Mouse (Mus musculus) kidney, postnatal 0 days (tissue): Measurements from ENCODE around the gene Rho. TPM values are rescaled to one million over a fixed set of nuclear protein-coding genes. Genes with fewer than 3 reads are reported as not detected.

Experiments used
- ATAC-seq: fragments of 200-750 bp; cut with Nextera tagmentation; replicated peaks from 2 replicates; pipeline ENCODE4 v1.8.0; 2017; ENCODE audit warnings: low read depth, moderate number of reproducible peaks, moderate TSS enrichment, moderate library complexity; ENCODE audit not compliant: low FRiP score
- DNase-seq: peaks from one replicate; pipeline ENCODE4 v3.0.0-alpha.2; 2016; ENCODE audit warnings: low spot score
- H3K27ac ChIP-seq: fragments of 300-500 bp; sonication (generic); 2 replicates; pipeline ENCODE4 v1.5.1; 2014; ENCODE audit warnings: mild to moderate bottlenecking
- H3K27me3 ChIP-seq: fragments of 300-500 bp; sonication (generic); 2 replicates; pipeline ENCODE4 v1.6.1; 2014; ENCODE audit warnings: low read length, mixed read lengths; ENCODE audit not compliant: insufficient read depth
- H3K36me3 ChIP-seq: fragments of 300-500 bp; sonication (generic); 2 replicates; pipeline ENCODE4 v1.6.1; 2014; ENCODE audit warnings: low read length, mixed read lengths; ENCODE audit not compliant: insufficient read depth
- H3K4me1 ChIP-seq: fragments of 300-500 bp; sonication (generic); replicated peaks from 2 replicates; pipeline ENCODE4 v1.6.1; 2014; ENCODE audit warnings: antibody characterized with exemption, low read length, mixed read lengths; ENCODE audit not compliant: insufficient read depth
- H3K4me2 ChIP-seq: fragments of 300-500 bp; sonication (generic); 2 replicates; pipeline ENCODE4 v1.6.1; 2014; ENCODE audit warnings: mild to moderate bottlenecking, low read length, moderate library complexity, mixed read lengths
- H3K4me3 ChIP-seq: fragments of 300-500 bp; sonication (generic); replicated peaks from 2 replicates; pipeline ENCODE4 v1.5.1; 2014; ENCODE audit warnings: low read depth, low read length
- H3K9ac ChIP-seq: fragments of 300-500 bp; sonication (generic); 2 replicates; pipeline ENCODE4 v1.6.1; 2014; ENCODE audit warnings: low read depth, low read length
- H3K9me3 ChIP-seq: fragments of 300-500 bp; sonication (generic); replicated peaks from 2 replicates; pipeline ENCODE4 v1.6.1; 2016; ENCODE audit warnings: low read length, inconsistent platforms, mixed read lengths
- CTCF ChIP-seq: IDR thresholded peaks from 2 replicates; pipeline ENCODE4 v1.5.1; 2016; ENCODE audit warnings: antibody characterized with exemption, low read depth, mild to moderate bottlenecking, moderate library complexity
- WGBS: fragments of 180-500 bp; shearing (Covaris S2); extraction: QIAGEN DNeasy Blood & Tissue Kit; methylation state at CpG from one replicate; pipeline ENCODE4 v1.1.7; 2014; 5-methylcytosine and 5-hydroxymethylcytosine counted together
- polyA plus RNA-seq: library from polyadenylated mRNA; unstranded; fragments of >200 nt; fragmentation: Nextera tagmentation; extraction: Ambion mirVana; gene quantifications from 2 replicates; pipeline ENCODE4 v1.2.1, GENCODE M21; 2015

Rho gene
- polyA plus RNA-seq, 1 experiment from 2014 or later, result not detected

DNA sequence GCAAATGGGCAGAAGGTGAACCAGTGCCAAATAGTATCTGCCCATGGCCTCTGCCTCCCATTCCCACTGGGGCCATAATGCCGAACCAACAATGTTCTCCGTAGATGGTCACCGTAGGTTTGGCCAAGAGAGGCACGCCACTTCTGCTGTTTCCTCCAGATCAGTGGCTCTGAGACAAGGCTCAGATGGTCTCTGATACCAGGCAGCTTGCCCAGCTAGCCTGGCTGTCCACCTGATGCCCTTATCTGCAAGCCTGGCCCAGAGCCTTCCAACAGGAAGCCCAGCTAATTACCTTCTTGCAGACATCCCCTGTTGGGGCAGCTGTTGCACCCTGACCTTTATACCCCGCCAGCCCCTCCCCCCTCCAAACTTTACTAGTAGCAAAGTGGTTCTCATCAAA, 36.5 kb downstream of the Rho start:
- Histone ChIP-seq H3K36me3 (peaks cover 39% of the 10 kb centered on the region; the same call in 1 of the 2 replicates), H3K4me2 (no peak overlapping the region), H3K4me3 (no peak overlapping the region), H3K9ac (no peak overlapping the region), H3K4me1 (peaks cover 12% of the 10 kb centered on the region), H3K27me3 (no peaks in the 10 kb centered on the region), H3K9me3 (no peaks in the 10 kb centered on the region), H3K27ac (no peak overlapping the region)
- ATAC-seq (no peak), DNase-seq (no peak)
- 72% methylated on average over 5 of the region's 5 CpGs for WGBS
- no peak for TF ChIP-seq CTCF

DNA sequence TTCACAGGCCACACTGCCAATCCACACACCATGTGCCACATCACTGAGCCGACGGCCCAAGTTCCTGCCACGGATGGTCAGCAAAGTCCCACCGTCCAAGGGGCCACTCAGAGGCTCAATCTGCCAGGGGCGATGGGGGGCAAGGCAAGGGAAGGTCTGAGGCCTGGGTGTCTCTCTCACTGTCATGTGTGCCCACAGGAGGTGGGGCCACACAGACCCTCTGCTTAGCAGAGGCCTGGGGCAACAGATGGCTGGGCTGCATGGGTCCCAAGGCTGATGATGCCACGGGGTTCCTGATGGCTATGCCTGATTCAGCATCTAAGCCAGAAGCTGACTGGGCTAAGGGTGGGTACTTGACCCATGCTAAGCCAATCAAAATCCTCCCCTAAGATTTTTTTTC, 37.2 kb downstream of the Rho start:
- Histone ChIP-seq H3K36me3 (0 out of 2 replicates have a peak, but pooled peaks cover 39% of the 10 kb centered on the region), H3K9me3 (no peaks in the 10 kb centered on the region), H3K4me1 (peaks cover 15% of the 10 kb centered on the region), H3K27me3 (no peaks in the 10 kb centered on the region), H3K27ac (no peak overlapping the region), H3K4me2 (no peak overlapping the region), H3K9ac (no peak overlapping the region), H3K4me3 (no peak overlapping the region)
- ATAC-seq (no peak), DNase-seq (no peak)
- WGBS, result 79% methylated on average over 6 of the region's 6 CpGs
- TF ChIP-seq CTCF, result no peak

DNA sequence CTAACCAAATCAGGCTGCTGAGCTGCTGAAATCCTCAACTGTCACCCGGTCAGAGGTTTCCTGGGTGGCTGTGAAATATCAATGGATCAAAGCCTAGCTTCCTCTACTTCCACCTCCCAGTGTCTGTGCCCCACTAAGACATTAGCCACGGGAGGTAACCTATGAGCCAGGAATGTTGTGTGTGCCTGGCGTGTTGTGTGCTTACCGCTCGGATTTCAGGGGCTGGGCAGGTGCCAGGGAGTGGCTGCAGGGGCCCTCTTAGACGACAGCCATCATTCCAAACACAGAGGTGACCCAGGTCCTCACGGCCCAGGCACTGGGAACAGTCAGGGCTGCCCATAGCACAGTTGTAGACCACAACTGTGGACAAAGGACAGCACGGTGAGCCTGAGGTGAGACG, 37.6 kb downstream of the Rho start:
- Histone ChIP-seq H3K27ac (no peak overlapping the region), H3K9ac (no peak overlapping the region), H3K4me3 (no peak overlapping the region), H3K27me3 (no peaks in the 10 kb centered on the region), H3K9me3 (no peaks in the 10 kb centered on the region), H3K4me1 (peaks cover 15% of the 10 kb centered on the region), H3K36me3 (0 out of 2 replicates have a peak, but pooled peaks cover 36% of the 10 kb centered on the region), H3K4me2 (no peak overlapping the region)
- no peak for TF ChIP-seq CTCF
- no peak for ATAC-seq
- WGBS, result 69% methylated on average over 9 of the region's 9 CpGs
- no peak for DNase-seq

DNA sequence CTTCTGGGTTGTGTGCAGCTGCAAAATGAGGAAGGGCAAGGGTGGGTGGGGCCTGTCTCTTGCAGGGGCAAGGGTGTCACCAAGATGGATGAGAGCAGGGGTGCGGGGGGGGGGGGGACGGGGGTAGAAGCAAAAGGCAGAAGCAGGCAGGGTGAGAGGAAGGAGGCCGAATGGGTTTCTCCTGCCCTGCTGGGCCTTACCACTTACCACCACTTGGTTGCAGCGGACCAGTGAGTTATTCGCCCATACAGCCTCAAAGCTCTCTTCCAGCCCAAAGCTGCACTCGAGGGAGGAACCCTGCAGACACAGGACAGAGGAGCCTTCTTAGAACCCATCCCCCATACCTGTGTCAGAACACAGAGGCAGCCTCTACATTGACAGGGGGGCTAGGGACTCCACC, 38.4 kb downstream of the Rho start:
- Histone ChIP-seq H3K27ac (no peak overlapping the region), H3K4me2 (no peak overlapping the region), H3K9me3 (no peaks in the 10 kb centered on the region), H3K9ac (no peak overlapping the region), H3K36me3 (peaks cover 37% of the 10 kb centered on the region; the same call in 1 of the 2 replicates), H3K4me1 (peaks cover 15% of the 10 kb centered on the region), H3K27me3 (no peaks in the 10 kb centered on the region), H3K4me3 (no peak overlapping the region)
- ATAC-seq (no peak), DNase-seq (no peak)
- WGBS, result 72% methylated on average over 4 of the region's 6 CpGs
- no peak for TF ChIP-seq CTCF

DNA sequence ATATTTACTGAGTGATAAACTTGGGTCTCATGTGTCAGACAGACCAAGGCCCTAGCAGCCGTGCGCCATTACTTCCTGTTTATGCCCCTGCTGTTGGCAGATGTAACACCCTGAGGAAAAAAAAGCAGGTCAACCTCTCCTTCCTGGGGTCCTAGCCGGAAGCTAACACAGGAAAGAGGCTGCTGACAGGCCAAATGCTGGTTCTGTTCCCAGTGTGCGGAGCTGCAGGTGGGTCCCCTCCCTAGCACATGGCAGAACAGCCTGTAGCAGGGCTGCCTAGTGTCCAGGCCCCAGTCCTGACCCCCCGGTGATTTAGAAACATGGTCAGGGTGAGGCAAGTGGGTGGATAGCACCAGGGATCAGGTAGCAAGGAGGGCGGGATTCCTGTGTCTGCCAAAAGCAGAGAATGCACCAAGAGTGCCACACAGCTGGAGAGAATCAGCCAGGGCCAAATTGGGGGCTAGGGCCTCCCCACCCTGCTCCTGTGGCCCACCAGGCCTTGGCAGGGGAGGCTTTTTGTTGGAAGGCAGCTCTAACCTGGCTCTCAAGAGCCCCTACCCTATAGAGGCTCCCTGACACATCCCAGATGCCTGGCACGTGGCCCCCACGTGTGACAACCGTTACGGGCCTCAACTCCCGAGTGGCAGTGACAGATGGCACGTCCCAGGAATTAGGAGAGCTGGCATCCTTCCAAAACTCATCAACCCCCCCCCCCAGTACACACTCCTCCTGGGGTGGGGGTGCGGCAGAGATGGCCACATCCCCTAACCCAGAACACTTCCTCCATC, 39.9 kb downstream of the Rho start:
- 0 out of 2 replicates have a peak overlapping the region, but pooled peaks have one; percentile 25 for H3K27ac ChIP-seq
- H3K27me3 ChIP-seq, result no peaks in the 10 kb centered on the region
- H3K9me3 ChIP-seq, result no peaks in the 10 kb centered on the region
- ATAC-seq (no peak), DNase-seq (no peak)
- no peak for TF ChIP-seq CTCF
- H3K4me1 ChIP-seq, result peaks cover 15% of the 10 kb centered on the region
- WGBS, result 29% methylated on average over 13 of the region's 13 CpGs
- H3K36me3 ChIP-seq, result peaks cover 41% of the 10 kb centered on the region
- no peak overlapping the region for H3K9ac ChIP-seq
- H3K4me2 ChIP-seq, result no peak overlapping the region
- no peak overlapping the region for H3K4me3 ChIP-seq

GRCm38 (mm10) chr6:115972083-115972764, 40.7 kb downstream of the Rho start:
- H3K27ac ChIP-seq, result no peak overlapping the region
- no peak overlapping the region for H3K4me3 ChIP-seq
- H3K27me3 ChIP-seq, result no peaks in the 10 kb centered on the region
- H3K36me3 ChIP-seq, result peaks cover 40% of the 10 kb centered on the region
- DNase-seq (no peak), ATAC-seq (no peak)
- TF ChIP-seq CTCF, result no peak
- H3K9me3 ChIP-seq, result no peaks in the 10 kb centered on the region
- H3K4me1 ChIP-seq, result peaks cover 15% of the 10 kb centered on the region
- no peak overlapping the region for H3K9ac ChIP-seq
- H3K4me2 ChIP-seq, result no peak overlapping the region
- 78% methylated on average over 7 of the region's 7 CpGs for WGBS
